Mouse (Mus musculus) heart, adult 2 months (tissue): ENCODE data around the gene Fam178b.
A peak's percentile ranks its signal among the peaks of the same experiment; 100 is the strongest.

Experiments
- CTCF ChIP-seq: fragments of 200-600 bp; IDR thresholded peaks from 2 replicates; pipeline ENCODE4 v1.8.1; 2022; ENCODE audit warnings: antibody characterized with exemption, mild to moderate bottlenecking, moderate library complexity
- EP300 ChIP-seq: fragments of 200-500 bp; IDR thresholded peaks from 2 replicates; pipeline ENCODE4 v1.6.1; 2011; ENCODE audit warnings: low read depth, low read length, control low read depth; ENCODE audit not compliant: insufficient read depth

- no peak for TF ChIP-seq EP300
- TF ChIP-seq CTCF = peak; percentile 67
Observed at GRCm38 (mm10) chr1:36513718-36514117, 169.3 kb downstream of the Fam178b start.
